Mouse (Mus musculus) hindbrain, postnatal 0 days (tissue): ENCODE data around the gene Zfp943. TPM values are rescaled to one million over a fixed set of nuclear protein-coding genes. Genes with fewer than 3 reads are reported as not detected.
A peak's percentile ranks its signal among the peaks of the same experiment; 100 is the strongest.
"Not testable (repeated sequence)": the region's sequence is repeated elsewhere in the genome, so short reads cannot be mapped to it uniquely, and the experiment has no call there.

Experiments used
- ATAC-seq: fragments of 200-750 bp; cut with Nextera tagmentation; 2 replicates; pipeline ENCODE4 v1.8.0; 2017; ENCODE audit warnings: mild to moderate bottlenecking, moderate TSS enrichment, moderate library complexity
- DNase-seq: peaks from one replicate; pipeline ENCODE4 v3.0.0-alpha.2; 2015; ENCODE audit warnings: low spot score
- H3K27ac ChIP-seq: fragments of 300-500 bp; sonication (generic); 2 replicates; pipeline ENCODE4 v1.5.1; 2014; ENCODE audit warnings: mild to moderate bottlenecking
- H3K27me3 ChIP-seq: fragments of 300-500 bp; sonication (generic); 2 replicates; pipeline ENCODE4 v1.6.1; 2014; ENCODE audit warnings: low read length, mixed read lengths; ENCODE audit not compliant: insufficient read depth
- H3K36me3 ChIP-seq: fragments of 300-500 bp; sonication (generic); 2 replicates; pipeline ENCODE4 v1.6.1; 2014; ENCODE audit warnings: low read length, mixed read lengths; ENCODE audit not compliant: insufficient read depth
- H3K4me1 ChIP-seq: fragments of 300-500 bp; sonication (generic); 2 replicates; pipeline ENCODE4 v1.6.1; 2014; ENCODE audit warnings: antibody characterized with exemption, low read length, mixed read lengths; ENCODE audit not compliant: insufficient read depth
- H3K4me2 ChIP-seq: fragments of 300-500 bp; sonication (generic); 2 replicates; pipeline ENCODE4 v1.6.1; 2014; ENCODE audit warnings: low read depth, mild to moderate bottlenecking, low read length, moderate library complexity, mixed read lengths
- H3K4me3 ChIP-seq: fragments of 300-500 bp; sonication (generic); 2 replicates; pipeline ENCODE4 v1.5.1; 2014; ENCODE audit warnings: low read length
- H3K9ac ChIP-seq: fragments of 300-500 bp; sonication (generic); replicated peaks from 2 replicates; pipeline ENCODE4 v1.6.1; 2014; ENCODE audit warnings: mild to moderate bottlenecking, low read length, moderate library complexity, mixed read lengths
- H3K9me3 ChIP-seq: fragments of 300-500 bp; sonication (generic); 2 replicates; pipeline ENCODE4 v1.6.1; 2016; ENCODE audit warnings: low read length, mixed read lengths
- CTCF ChIP-seq: IDR thresholded peaks from 2 replicates; pipeline ENCODE4 v1.5.1; 2016; ENCODE audit warnings: antibody characterized with exemption, control low read depth, low read depth
- WGBS: fragments of 180-500 bp; shearing (Covaris S2); extraction: QIAGEN DNeasy Blood & Tissue Kit; methylation state at CpG from one replicate; pipeline ENCODE4 v1.1.7; 2014; 5-methylcytosine and 5-hydroxymethylcytosine counted together
- polyA plus RNA-seq: library from polyadenylated mRNA; unstranded; fragments of >200 nt; fragmentation: Nextera tagmentation; extraction: Ambion mirVana; gene quantifications from 2 replicates; pipeline ENCODE4 v1.2.1, GENCODE M21; 2015
- total RNA-seq: library from RNA; depleted of rRNA; stranded (reverse); fragments of >200 nt; gene quantifications from 2 replicates; pipeline ENCODE4 v1.2.3, GENCODE M21; 2014; rRNA removed

The Zfp943 gene
- total RNA-seq (7.7 and 12.3 TPM in 2 replicates), polyA plus RNA-seq (12.2 and 13.8 TPM in 2 replicates)

DNA sequence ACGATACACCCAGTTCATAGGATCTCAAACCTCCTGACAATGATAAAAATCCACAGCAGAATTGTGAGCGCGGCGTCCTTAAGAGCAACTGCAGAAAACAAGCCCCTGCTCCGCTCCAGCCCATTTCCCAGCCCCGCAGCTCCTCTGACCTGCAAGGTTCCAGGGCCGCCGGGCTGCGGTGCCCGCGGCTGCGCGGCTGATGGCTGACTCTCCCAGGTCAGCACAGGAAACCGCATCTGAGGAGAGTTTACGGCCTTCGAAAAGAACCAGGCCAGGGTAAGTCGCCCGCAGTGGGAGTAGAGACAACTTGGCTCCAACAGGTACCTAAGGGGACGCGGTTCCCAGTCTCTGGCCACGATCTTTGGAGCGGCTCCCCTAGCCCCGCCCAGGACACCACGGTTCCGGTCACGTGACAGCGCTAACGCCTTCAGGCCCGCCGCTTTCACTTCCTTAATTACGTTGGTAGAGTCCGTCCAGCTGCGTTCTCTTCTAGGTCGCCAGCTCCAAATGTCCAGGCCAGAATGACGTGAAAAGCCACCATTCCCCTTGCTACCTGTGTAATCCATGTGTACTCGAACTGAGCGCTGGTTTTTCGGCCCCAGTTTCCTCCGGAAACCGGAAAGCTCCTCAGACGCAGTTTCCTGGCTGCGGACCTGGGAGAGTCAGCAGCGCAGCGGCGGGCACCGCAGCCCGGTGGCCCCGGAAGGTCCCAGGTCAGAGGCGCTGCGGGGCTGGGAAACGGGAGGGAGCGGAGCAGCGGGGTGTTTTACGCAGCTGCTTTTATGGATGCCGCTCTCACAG, at the start of gene Zfp943, which contains the start of gene Zfp942:
Zfp943 (plus strand) TSS at position 446 of the 801 bp plus-strand sequence.
Zfp942 (minus strand) TSS at position 358 of the 801 bp plus-strand sequence.
- peak within 1 kb of the TSS; percentile 61 for H3K9ac ChIP-seq
- not testable (repeated sequence) for H3K9me3 ChIP-seq, H3K27me3 ChIP-seq, H3K36me3 ChIP-seq, H3K4me1 ChIP-seq
- H3K27ac ChIP-seq: peak within 1 kb of the TSS; percentile 82
- under 1% methylated on average over 39 of the region's 55 CpGs for WGBS
- ATAC-seq (peak; percentile 99), DNase-seq (peak; percentile 73)
- peak within 1 kb of the TSS; percentile 71 for H3K4me3 ChIP-seq
- peak within 1 kb of the TSS; percentile 59 for H3K4me2 ChIP-seq

- no peak for TF ChIP-seq CTCF
- Histone ChIP-seq H3K4me3 (peak overlapping the region; percentile 71), H3K27me3 (no peaks in the 10 kb centered on the region), H3K9me3 (no peaks in the 10 kb centered on the region), H3K9ac (no peak overlapping the region; the same call in 1 of the 2 replicates), H3K4me1 (0 out of 2 replicates have a peak, but pooled peaks cover 3% of the 10 kb centered on the region), H3K4me2 (peak overlapping the region; percentile 47), H3K36me3 (no peaks in the 10 kb centered on the region; the same call in 1 of the 2 replicates), H3K27ac (no peak overlapping the region)
- 49% methylated on average over 4 of the region's 4 CpGs for WGBS
- DNase-seq: no peak
- ATAC-seq: no peak
These were observed 950 bp downstream of the Zfp943 start for GRCm38 (mm10) chr17:21963302-21963701.

DNA sequence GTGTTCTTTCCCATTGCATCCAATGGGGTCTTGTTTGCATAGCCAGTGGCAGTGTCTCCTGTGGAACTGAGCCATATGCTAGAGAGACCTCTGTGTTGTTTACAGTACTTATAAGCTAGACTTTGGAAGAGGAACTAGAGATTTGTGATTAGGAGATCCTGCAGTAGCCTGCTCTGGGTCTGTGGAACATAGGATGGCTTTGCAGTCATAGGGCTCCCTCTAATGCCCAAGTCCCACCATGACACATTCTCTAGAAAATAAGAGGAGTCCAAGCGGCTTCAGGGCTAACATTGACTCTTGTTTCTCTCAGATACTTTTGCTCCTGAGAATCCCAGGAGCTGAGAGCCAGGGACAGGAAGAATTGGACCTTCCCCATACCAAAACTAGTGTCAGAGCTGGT, 73.2 kb downstream of the Zfp943 start:
- TF ChIP-seq CTCF: peak; percentile 38
- H3K4me1 ChIP-seq, ATAC-seq, H3K27ac ChIP-seq, H3K9me3 ChIP-seq, H3K27me3 ChIP-seq, H3K4me3 ChIP-seq, H3K4me2 ChIP-seq, H3K36me3 ChIP-seq, H3K9ac ChIP-seq: not testable (repeated sequence)
- peak; percentile 2 for DNase-seq
- 36% methylated on average over 1 of the region's 1 CpGs for WGBS

- H3K27ac ChIP-seq: no peak overlapping the region
- no peak for TF ChIP-seq CTCF
- no peaks in the 10 kb centered on the region for H3K27me3 ChIP-seq
- no peak for DNase-seq
- H3K4me1 ChIP-seq: no peaks in the 10 kb centered on the region
- no peak overlapping the region for H3K4me2 ChIP-seq
- H3K9ac ChIP-seq: no peak overlapping the region
- ATAC-seq: no peak
- no peaks in the 10 kb centered on the region for H3K9me3 ChIP-seq
- H3K36me3 ChIP-seq: no peaks in the 10 kb centered on the region
- H3K4me3 ChIP-seq: no peak overlapping the region
- WGBS: 78% methylated on average over 2 of the region's 2 CpGs
These were observed 87.1 kb downstream of the Zfp943 start for GRCm38 (mm10) chr17:22049403-22049802.

- H3K4me1 ChIP-seq: no peaks in the 10 kb centered on the region
- TF ChIP-seq CTCF: no peak
These were observed 90.9 kb downstream of the Zfp943 start for GRCm38 (mm10) chr17:22053211-22053610.

DNA sequence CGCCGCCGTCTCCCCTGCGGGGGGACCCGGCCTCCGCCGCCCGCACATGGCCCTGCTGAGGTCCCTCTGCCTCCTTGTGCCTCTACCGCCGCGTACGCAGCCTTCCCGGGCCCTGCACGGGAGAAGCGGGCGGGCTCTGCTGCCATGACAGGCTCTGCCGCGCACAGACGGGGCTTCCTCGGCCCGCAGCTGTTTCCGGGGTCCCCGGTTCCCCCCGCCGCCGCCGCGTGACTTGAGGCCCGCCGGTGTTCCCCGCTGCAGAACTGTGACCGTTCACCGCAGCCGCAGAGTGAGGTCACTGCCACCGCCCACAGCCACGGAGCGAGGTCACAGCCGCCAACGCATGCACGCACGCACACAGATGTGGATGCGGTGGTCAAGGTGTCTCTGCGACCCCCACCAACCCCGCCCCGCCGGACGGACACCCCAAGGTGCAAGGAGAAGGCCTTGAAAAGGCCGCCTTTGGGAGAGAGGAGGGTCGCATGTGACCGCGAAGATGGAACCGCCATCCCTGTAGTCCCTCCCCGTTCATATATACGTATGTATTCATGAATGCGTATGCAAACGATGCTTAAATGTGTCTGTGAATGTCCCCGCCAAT, 118.8 kb downstream of the Zfp943 start:
- no peaks in the 10 kb centered on the region for H3K4me1 ChIP-seq
- ATAC-seq (peak; percentile 95), DNase-seq (peak; percentile 80)
- no peaks in the 10 kb centered on the region for H3K36me3 ChIP-seq
- TF ChIP-seq CTCF: no peak
- no peaks in the 10 kb centered on the region for H3K9me3 ChIP-seq
- 1% methylated on average over 57 of the region's 57 CpGs for WGBS
- H3K27ac ChIP-seq: peak overlapping the region; percentile 87
- H3K9ac ChIP-seq: peak overlapping the region; percentile 83
- peak overlapping the region; percentile 72 for H3K4me2 ChIP-seq
- no peaks in the 10 kb centered on the region for H3K27me3 ChIP-seq
- peak overlapping the region; percentile 84 for H3K4me3 ChIP-seq

More at GRCm38 (mm10) chr17:22053211-22053610, 90.9 kb downstream of the Zfp943 start:
- no peak for DNase-seq
- Histone ChIP-seq H3K27ac (no peak overlapping the region), H3K4me3 (no peak overlapping the region), H3K27me3 (no peaks in the 10 kb centered on the region), H3K9me3 (no peaks in the 10 kb centered on the region), H3K9ac (no peak overlapping the region), H3K36me3 (no peaks in the 10 kb centered on the region), H3K4me2 (no peak overlapping the region)
- WGBS: 73% methylated on average over 2 of the region's 2 CpGs
- no peak for ATAC-seq
